In the genomic region with DNA sequence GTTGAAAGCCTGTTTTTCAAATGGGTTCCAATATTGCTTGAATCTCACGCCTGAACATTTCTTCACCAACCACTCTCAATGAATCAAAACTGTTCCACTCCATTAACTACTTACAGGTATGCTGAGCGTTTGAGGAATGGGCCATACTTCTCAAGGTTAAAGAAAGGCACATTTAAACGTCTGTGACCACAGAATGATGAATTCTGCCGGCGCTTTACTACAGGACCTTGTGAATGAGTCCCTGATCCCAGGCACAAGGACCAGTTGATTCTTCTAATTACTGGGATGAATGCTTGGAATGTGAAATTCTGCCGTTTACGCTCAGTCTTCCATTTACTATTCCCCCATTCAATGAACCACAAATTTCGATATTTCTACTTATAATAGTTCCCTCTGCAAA, we compare ENCODE assay signal across 26 mouse cellular contexts. TPM values are rescaled to one million over a fixed set of nuclear protein-coding genes. Genes with fewer than 3 reads are reported as not detected.
DNase-seq lines count a peak whose midpoint lies in the region; ATAC-seq and TF ChIP-seq lines count a peak whose summit lies in the region.
"Had no signal": no experiment of that assay in that cellular context is flagged by ENCODE, and none has a peak within 500 bp of the region (broad histone marks: within the 10 kb centered on the region; RNA-seq: fewer than 3 reads in every experiment).

No protein-coding gene starts in this region.

- no peak for TF ChIP-seq POLR2A in kidney, adult 2 months (IDR thresholded peaks at IDR 0.05; ENCODE audit: low read depth, low read length)

- peak; percentile 28 for DNase-seq in kidney, adult 2 months
- DNase-seq in kidney, postnatal 14 days: peak; percentile 19
- DNase-seq in mesoderm, embryonic 11.5 days (ENCODE audit: low read depth, low spot score): peak; percentile 16
- DNase-seq in embryonic facial prominence, embryonic 10.5 days (ENCODE audit: low spot score): no peak
- DNase-seq: adrenal gland, adult 8-10 months; adrenal gland, postnatal 25 days; B cell, adult 2 months; cerebellum, adult 11-12 months; cerebellum, adult 8-10 months; cerebellum, postnatal 10 days; cerebellum, postnatal 36 days; embryo, embryonic 11 days; gastrocnemius, adult 2 months; gastrocnemius, postnatal 14 days; heart, adult 11 months had no signal

- no peak overlapping the region for H3K27ac ChIP-seq in kidney, adult 2 months (ENCODE audit: insufficient read depth, low read depth, low read length)
- no peak overlapping the region for H3K27ac ChIP-seq in kidney, embryonic 14.5 days (ENCODE audit: low read depth, low read length)
- no peak overlapping the region for H3K27ac ChIP-seq in kidney, embryonic 15.5 days
- H3K27ac ChIP-seq in embryonic facial prominence, embryonic 10.5 days (replicated peaks): no peak overlapping the region
- H3K27ac ChIP-seq: forebrain, embryonic 10.5 days; forebrain, embryonic 13.5 days; gastrocnemius, adult 2 months; hindbrain, embryonic 12.5 days; hindbrain, embryonic 15.5 days had no signal

- no peaks in the 10 kb centered on the region for H3K27me3 ChIP-seq in kidney, adult 2 months (replicated peaks; ENCODE audit: control insufficient read depth, insufficient read depth, low read length)
- H3K27me3 ChIP-seq in kidney, embryonic 14.5 days (ENCODE audit: control insufficient read depth, insufficient read depth, low read length): no peaks in the 10 kb centered on the region
- H3K27me3 ChIP-seq in kidney, embryonic 15.5 days: no peaks in the 10 kb centered on the region
- H3K27me3 ChIP-seq in embryonic facial prominence, embryonic 10.5 days (replicated peaks; ENCODE audit: low read depth, poor library complexity, severe bottlenecking): no peaks in the 10 kb centered on the region
- H3K27me3 ChIP-seq: CH12.LX; forebrain, embryonic 13.5 days; hindbrain, embryonic 12.5 days; hindbrain, embryonic 15.5 days had no signal

- no peak overlapping the region for H3K4me2 ChIP-seq in kidney, embryonic 14.5 days (replicated peaks; ENCODE audit: low read depth, low read length)
- no peak overlapping the region for H3K4me2 ChIP-seq in kidney, embryonic 15.5 days
- H3K4me2 ChIP-seq: forebrain, embryonic 13.5 days; heart, embryonic 11.5 days; hindbrain, embryonic 12.5 days; hindbrain, embryonic 15.5 days had no signal

- TF ChIP-seq CTCF in kidney, adult 2 months (conservative IDR thresholded peaks at IDR 0.05; ENCODE audit: insufficient read depth, insufficient read length, low read depth, low read length): no peak

- 54% methylated on average over 8 of the region's 8 CpGs for WGBS in kidney, adult 2 months
- WGBS in kidney, embryonic 14.5 days: 62% methylated on average over 8 of the region's 8 CpGs
- WGBS in kidney, embryonic 15.5 days: 59% methylated on average over 8 of the region's 8 CpGs
- WGBS in embryonic facial prominence, embryonic 10.5 days: 84% methylated on average over 8 of the region's 8 CpGs

- no peaks in the 10 kb centered on the region for H3K36me3 ChIP-seq in kidney, adult 2 months (ENCODE audit: control insufficient read depth, insufficient read depth, low read length)
- no peaks in the 10 kb centered on the region for H3K36me3 ChIP-seq in kidney, embryonic 14.5 days (ENCODE audit: control insufficient read depth, insufficient read depth, low read length)
- H3K36me3 ChIP-seq in kidney, embryonic 15.5 days: no peaks in the 10 kb centered on the region
- no peaks in the 10 kb centered on the region for H3K36me3 ChIP-seq in embryonic facial prominence, embryonic 10.5 days (replicated peaks)
- H3K36me3 ChIP-seq: forebrain, embryonic 10.5 days; G1E; hindbrain, embryonic 12.5 days; hindbrain, embryonic 15.5 days had no signal

- no peak overlapping the region for H3K4me3 ChIP-seq in kidney, adult 2 months (ENCODE audit: insufficient read depth, low read depth, low read length)
- no peak overlapping the region for H3K4me3 ChIP-seq in kidney, embryonic 14.5 days (ENCODE audit: low read length)
- H3K4me3 ChIP-seq in kidney, embryonic 15.5 days (replicated peaks): no peak overlapping the region
- no peak overlapping the region for H3K4me3 ChIP-seq in embryonic facial prominence, embryonic 10.5 days
- H3K4me3 ChIP-seq: forebrain, embryonic 10.5 days; forebrain, embryonic 13.5 days; gastrocnemius, adult 2 months; hindbrain, embryonic 12.5 days; hindbrain, embryonic 15.5 days had no signal

- no peaks in the 10 kb centered on the region for H3K9me3 ChIP-seq in kidney, embryonic 14.5 days (ENCODE audit: control insufficient read depth, low read length)
- H3K9me3 ChIP-seq in kidney, embryonic 15.5 days (replicated peaks): no peaks in the 10 kb centered on the region
- H3K9me3 ChIP-seq in embryonic facial prominence, embryonic 10.5 days: no peaks in the 10 kb centered on the region
- H3K9me3 ChIP-seq: forebrain, embryonic 10.5 days; forebrain, embryonic 13.5 days; G1E; hindbrain, embryonic 12.5 days; hindbrain, embryonic 15.5 days had no signal

- H3K4me1 ChIP-seq in kidney, adult 2 months (ENCODE audit: control insufficient read depth, insufficient read depth, low read length): no peaks in the 10 kb centered on the region
- no peaks in the 10 kb centered on the region for H3K4me1 ChIP-seq in kidney, embryonic 14.5 days (ENCODE audit: control insufficient read depth, insufficient read depth, low read length)
- H3K4me1 ChIP-seq in kidney, embryonic 15.5 days: no peaks in the 10 kb centered on the region
- H3K4me1 ChIP-seq in embryonic facial prominence, embryonic 10.5 days: peaks cover 3% of the 10 kb centered on the region; the same call in 1 of the 2 replicates
- H3K4me1 ChIP-seq: hindbrain, embryonic 15.5 days had no signal

- no peak for ATAC-seq in kidney, embryonic 14.5 days (ENCODE audit: low FRiP score, low TSS enrichment)
- ATAC-seq in kidney, embryonic 15.5 days (replicated peaks; ENCODE audit: low FRiP score): no peak
- ATAC-seq: activated CD4-positive, CD25-positive, alpha-beta regulatory T cell, adult 4 months; forebrain, embryonic 13.5 days; forebrain, embryonic 16.5 days had no signal

- no peak overlapping the region for H3K9ac ChIP-seq in kidney, embryonic 14.5 days (ENCODE audit: low read depth, low read length)
- no peak overlapping the region for H3K9ac ChIP-seq in kidney, embryonic 15.5 days
- H3K9ac ChIP-seq: forebrain, embryonic 13.5 days; hindbrain, embryonic 12.5 days; hindbrain, embryonic 15.5 days had no signal

RNA-seq across cellular contexts. Expression of gene Cstf2t, which starts 50.0 kb away (rescaled TPM):
- polyA plus RNA-seq in kidney, adult 2 months (2012; rRNA removed): 13.2 and 13.4 TPM in 2 replicates
- polyA plus RNA-seq in kidney, embryonic 14.5 days (2014; fragmentation: Nextera tagmentation; extraction: Ambion mirVana): 28.5 and 39.1 TPM in 2 replicates
- polyA plus RNA-seq in kidney, embryonic 15.5 days (2015; fragmentation: Nextera tagmentation; extraction: Ambion mirVana): 47.1 and 51.5 TPM in 2 replicates
- 56.2 and 57.5 TPM in 2 replicates for polyA plus RNA-seq in embryonic facial prominence, embryonic 10.5 days (2016; fragmentation: Nextera tagmentation; extraction: Ambion mirVana)
